Mouse (Mus musculus) hematopoietic stem cell, adult 5-6 weeks (primary cell): Measurements from ENCODE around the gene Vasn. TPM values are rescaled to one million over a fixed set of nuclear protein-coding genes. Genes with fewer than 3 reads are reported as not detected.
"Not testable (repeated sequence)": the region's sequence is repeated elsewhere in the genome, so short reads cannot be mapped to it uniquely, and the experiment has no call there.

ENCODE experiments used
- ATAC-seq, 2 experiments: fragments of 125-278 bp in 1 of 2; replicated peaks in 1 of 2; 2 replicates each; pipeline ENCODE4 v1.8.0; 2016 to 2017; ENCODE audit warnings: inconsistent platforms in 2 of 2, mild to moderate bottlenecking in 2 of 2, moderate number of reproducible peaks in 2 of 2, low read depth in 1 of 2, moderate TSS enrichment in 1 of 2; ENCODE audit not compliant: low FRiP score in 2 of 2, poor library complexity in 2 of 2, severe bottlenecking in 2 of 2, insufficient read depth in 1 of 2, low TSS enrichment in 1 of 2
- total RNA-seq: library from RNA; stranded (forward); fragments of 172-1452, 232-1000 nt; gene quantifications from 2 replicates; pipeline ENCODE4 v1.2.3, GENCODE M21; 2017

Gene Vasn
- total RNA-seq, 1 experiment from 2014 or later, result 0.89 TPM

GRCm38 (mm10) chr16:4680922-4681455 is 41.2 kb downstream of the Vasn start:
- ATAC-seq, result not testable (repeated sequence)

GRCm38 (mm10) chr16:4682628-4683179 is 43.0 kb downstream of the Vasn start:
- no peak for ATAC-seq

GRCm38 (mm10) chr16:4683193-4683580 is 43.4 kb downstream of the Vasn start:
- ATAC-seq, result no peak

GRCm38 (mm10) chr16:4683581-4684456 is 44.1 kb downstream of the Vasn start:
- peak; percentile 75 to 83 for ATAC-seq

GRCm38 (mm10) chr16:4684457-4684791 is 44.7 kb downstream of the Vasn start:
- ATAC-seq, result no peak

GRCm38 (mm10) chr16:4689371-4689770 is 49.6 kb downstream of the Vasn start:
- not testable (repeated sequence) for ATAC-seq

Other genes starting within 250 kb of the Vasn start
- 13.1 and 16.7 TPM in 2 replicates for gene Adcy9, start 219.4 kb upstream of the Vasn start, total RNA-seq
- gene Srl, start 98.1 kb upstream of the Vasn start, total RNA-seq, result 21.6 and 34.5 TPM in 2 replicates
- 49.7 and 59.2 TPM in 2 replicates for gene Tfap4, start 80.1 kb upstream of the Vasn start, total RNA-seq
- 1.7 and 4.3 TPM in 2 replicates for gene Glis2, start 45.2 kb upstream of the Vasn start, total RNA-seq
- 37.6 and 53.7 TPM in 2 replicates for gene Pam16, start 15.0 kb upstream of the Vasn start, total RNA-seq
- 55.2 and 76.0 TPM in 2 replicates for gene Dnaja3, start within 50 bp of the Vasn start, total RNA-seq
- 65.0 and 67.3 TPM in 2 replicates for gene Coro7, start 39.8 kb downstream of the Vasn start, total RNA-seq
- 56.7 and 84.0 TPM in 2 replicates for gene Nmral1, start 79.4 kb downstream of the Vasn start, total RNA-seq
- gene Hmox2, start 86.4 kb downstream of the Vasn start, total RNA-seq, result 104 and 109 TPM in 2 replicates
- 15.6 and 19.4 TPM in 2 replicates for gene Cdip1, start 150.4 kb downstream of the Vasn start, total RNA-seq
- 3.4 TPM in 1 of 2 replicates, not detected in the other for gene 4930562C15Rik, start 195.5 kb downstream of the Vasn start, total RNA-seq
- 24.3 and 40.4 TPM in 2 replicates for gene Ubald1, start 240.4 kb downstream of the Vasn start, total RNA-seq
- gene Mgrn1, start 246.3 kb downstream of the Vasn start, total RNA-seq, result 16.5 and 26.0 TPM in 2 replicates